Mouse (Mus musculus) heart, postnatal 36 days (tissue): ENCODE results near the gene Fam25c. TPM values are rescaled to one million over a fixed set of nuclear protein-coding genes. Genes with fewer than 3 reads are reported as not detected.
"Not testable (repeated sequence)": the region's sequence is repeated elsewhere in the genome, so short reads cannot be mapped to it uniquely, and the experiment has no call there.

ENCODE experiments used
- DNase-seq, 2 experiments: peaks; one replicate each; pipeline ENCODE4 v3.0.0; 2021 to 2022
- intact Hi-C: fragments of 180-260 bp; cut with DNase I; formaldehyde crosslinking; loops from one replicate; pipeline ENCODE4 v1.15.1; 2025
- total RNA-seq, 2 experiments: library from RNA; stranded (reverse); gene quantifications; 2 replicates each; pipeline ENCODE4 v1.2.3; 2021

Fam25c gene
- total RNA-seq, 2 experiments from 2014 or later, result not detected

DNA sequence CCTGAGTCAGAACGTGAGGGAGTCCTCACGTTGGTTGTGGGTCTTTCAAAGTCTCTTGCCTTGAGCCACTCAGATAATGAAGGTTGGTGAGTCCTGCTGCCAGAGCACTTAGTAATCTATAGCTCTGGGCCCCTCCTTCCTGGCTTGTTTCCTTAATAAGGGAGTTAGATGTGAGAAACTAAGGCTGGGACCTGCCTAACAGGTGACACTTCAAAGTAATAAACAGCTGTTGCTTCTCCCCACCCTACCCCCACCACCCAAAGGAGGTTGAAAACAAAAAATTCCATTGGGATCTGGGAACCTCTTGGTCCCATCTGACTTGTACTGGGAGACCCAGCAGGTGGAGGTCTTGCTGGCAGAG is 9.9 kb upstream of the Fam25c start:
- no peak for DNase-seq
- intact Hi-C loops, result no loop called here

DNA sequence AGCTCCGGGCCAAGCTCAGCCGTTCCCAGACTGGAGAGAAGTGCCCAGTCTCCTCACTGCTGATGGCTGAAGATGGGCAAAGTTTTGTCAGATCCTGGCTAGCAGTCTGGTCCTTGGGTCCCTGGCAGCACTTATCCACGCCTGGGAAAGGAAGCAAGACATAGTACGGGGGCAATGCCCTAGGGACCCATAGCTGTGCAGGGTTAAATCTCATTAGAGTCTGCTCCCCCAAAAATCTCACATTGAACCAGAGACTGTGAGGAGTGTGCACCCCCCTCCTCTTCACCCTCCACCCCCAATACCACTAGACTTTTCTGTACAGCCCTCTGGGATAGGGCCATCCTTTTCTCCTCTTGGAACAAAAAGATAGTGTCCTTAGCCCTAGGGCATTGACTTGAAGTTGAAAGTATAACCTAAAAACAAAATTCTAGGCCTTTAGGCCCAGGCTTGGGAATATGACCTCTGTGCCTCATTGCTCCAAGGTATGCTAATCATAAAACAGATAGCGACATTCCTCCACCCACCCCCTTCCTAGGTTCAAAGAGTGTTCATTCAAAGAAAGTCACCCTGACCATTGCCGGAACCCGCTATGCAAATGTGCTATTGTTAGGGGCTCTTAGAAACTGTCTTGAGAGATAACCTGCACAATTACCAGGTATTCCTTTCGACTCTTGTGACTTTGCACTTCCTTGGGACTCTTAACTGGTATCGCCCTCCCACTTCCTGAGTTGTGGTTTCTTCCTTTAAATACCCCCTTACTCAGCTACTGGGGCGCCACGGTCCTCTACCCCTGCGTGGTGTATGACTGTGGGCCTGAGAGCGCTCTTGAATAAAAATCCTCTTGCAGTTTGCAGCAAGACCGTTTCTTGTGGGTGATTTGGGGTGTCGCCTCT is 9.3 kb upstream of the Fam25c start:
- DNase-seq, intact Hi-C loops: not testable (repeated sequence)

DNA sequence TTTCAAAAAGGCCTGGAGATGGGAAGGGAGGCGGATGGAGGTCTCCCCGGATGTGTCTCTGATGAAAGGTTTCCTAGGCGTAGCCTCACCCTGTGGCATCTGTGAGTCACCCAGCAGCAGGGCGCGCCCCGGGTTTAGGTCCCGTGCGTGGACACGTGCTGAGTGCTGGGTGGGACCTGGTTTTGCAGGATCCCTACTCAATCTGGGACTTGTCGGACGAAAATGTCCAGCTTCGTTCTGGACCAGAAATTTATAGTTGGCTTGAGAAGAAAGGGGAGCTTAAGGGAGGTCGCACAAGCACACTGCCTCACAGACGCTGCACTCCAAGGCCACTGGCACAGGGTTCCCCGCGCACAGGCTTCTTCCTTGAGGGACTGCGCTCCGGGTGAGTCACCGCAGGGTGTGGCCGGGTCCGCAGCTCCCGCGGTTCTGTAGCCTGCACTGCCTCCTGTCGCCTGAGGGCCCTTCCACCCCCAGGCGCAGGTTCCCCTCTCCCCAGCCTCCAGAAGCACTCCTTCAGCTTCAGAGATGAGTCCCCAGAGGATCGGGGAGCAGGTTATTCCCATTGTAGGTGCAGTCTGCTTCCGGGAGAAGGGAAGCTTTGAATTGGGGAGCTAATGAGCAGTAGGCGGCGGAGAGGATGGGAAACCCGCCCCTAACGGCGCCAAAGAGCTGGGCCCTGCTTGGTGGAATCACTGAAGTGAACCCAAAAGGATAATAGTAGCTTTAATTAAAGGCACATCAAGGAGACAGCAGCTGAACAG is 8.4 kb upstream of the Fam25c start:
- intact Hi-C loops, result loop anchor here (1.0 to 2.0 kb wide), 3 partner anchors 53 to 283 kb away; partner anchors contain the start of genes Glud1 and Shld2
- peak; percentile 75 to 84 for DNase-seq

DNA sequence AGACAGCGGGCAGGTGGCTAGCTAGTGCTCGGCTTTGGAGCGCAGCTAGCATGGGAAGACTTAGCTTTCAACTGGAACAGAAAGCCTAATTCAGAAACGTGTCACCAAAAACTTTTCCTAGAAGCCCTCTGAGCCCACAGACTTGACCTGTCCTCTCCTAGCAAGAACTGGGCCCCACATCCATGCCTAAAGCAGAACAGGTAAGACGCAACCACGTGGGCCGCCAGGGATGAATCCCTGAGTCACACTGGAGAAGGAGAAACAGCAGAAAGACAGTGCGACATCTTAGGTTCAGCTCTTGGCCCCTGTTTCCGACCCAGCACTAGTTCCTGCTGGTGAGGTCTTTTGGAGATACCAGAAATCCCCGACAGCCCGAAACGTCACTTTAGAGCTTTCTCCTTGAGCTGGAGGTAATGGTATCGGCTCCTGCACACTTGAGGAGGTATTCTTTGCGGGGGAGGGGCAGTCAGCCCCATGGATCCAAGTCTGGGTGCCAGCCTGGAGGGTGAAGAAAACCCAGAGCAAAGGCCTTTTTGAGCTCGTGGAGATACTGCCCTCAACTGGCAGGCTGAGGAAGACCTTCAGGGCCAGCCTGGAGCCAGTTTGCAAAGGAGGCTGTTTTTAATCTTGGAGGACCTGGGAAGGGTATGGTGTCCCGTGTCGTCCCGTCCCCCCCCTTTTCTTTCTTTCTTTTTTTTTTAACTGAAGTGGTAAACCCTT is 7.7 kb upstream of the Fam25c start:
- intact Hi-C loops, result loop anchor here (1.0 to 2.0 kb wide), 3 partner anchors 52 to 282 kb away; partner anchors contain the start of genes Glud1 and Shld2
- peak; percentile 71 to 76 for DNase-seq

DNA sequence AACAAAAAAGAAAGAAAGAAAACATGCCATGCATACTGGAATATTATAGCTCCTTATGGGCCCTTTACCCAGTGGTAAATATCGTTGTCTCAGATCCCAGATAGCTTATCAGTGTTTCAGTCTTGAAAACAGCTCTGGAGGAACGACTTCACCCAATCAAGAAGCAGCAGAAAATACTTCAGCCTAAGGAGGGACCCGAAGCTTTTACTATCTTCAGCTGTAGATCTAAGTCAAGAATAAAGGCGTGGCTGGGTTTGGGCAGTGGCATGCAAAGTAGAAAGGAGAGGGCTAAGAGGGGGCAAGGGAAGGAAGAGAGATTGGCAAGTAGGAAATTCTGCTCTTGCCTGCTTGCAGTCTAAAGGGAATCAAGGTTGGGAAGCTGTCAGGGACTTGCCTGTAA is 6.9 kb upstream of the Fam25c start:
- intact Hi-C loops, result loop anchor here (2.0 kb wide), 2 partner anchors 51 to 281 kb away; partner anchors contain the start of genes Glud1 and Shld2

DNA sequence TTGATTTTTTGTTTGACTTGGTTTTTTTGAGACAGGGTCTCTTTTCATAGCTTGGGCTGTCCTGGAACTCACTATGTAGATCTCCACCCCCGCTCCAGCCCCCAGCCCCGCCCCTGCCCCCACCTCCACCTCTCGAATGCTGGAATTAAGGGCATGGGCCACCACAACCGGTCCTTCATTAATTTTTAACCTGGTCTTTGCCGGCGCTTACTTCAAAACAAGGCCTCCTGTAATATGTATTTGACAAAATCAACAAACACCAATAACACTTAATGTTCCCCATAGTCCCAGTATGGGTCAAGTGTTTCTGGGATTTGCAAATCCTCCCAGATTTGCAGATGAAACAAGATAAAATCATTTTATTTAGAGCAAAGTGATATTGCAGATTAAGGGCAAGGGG is 5.0 kb upstream of the Fam25c start:
- DNase-seq, result no peak
- intact Hi-C loops, result no loop called here

More for the DNA sequence above, 6.9 kb upstream of the Fam25c start:
- no peak for DNase-seq

DNA sequence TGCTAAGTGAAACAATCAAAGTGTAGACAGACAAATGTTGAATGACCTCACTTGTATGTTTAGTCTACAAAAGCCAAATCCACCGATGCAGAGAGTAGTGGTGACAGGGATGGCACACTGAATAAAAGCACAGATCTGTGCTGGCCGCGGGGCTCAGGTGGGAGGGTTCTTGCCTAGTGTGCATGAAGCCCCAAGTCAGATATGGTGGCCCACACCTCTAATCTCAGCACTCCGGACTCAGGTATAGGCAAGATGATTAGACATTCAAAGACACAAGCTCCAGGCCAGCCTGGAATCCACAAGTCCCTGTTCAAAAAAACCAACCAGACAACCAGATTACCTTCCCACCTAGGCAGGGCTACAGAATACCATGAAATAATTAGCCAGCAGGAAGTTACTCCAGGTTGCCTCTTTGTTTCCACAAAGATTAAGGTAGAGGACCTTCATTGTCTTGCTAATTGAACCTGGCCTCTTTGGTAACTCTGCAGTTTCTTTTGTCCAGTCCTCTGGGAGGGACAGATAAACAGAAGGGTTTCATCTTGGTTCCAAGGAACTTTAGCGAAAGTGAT is 4.5 kb upstream of the Fam25c start:
- DNase-seq, result no peak
- intact Hi-C loops, result no loop called here

DNA sequence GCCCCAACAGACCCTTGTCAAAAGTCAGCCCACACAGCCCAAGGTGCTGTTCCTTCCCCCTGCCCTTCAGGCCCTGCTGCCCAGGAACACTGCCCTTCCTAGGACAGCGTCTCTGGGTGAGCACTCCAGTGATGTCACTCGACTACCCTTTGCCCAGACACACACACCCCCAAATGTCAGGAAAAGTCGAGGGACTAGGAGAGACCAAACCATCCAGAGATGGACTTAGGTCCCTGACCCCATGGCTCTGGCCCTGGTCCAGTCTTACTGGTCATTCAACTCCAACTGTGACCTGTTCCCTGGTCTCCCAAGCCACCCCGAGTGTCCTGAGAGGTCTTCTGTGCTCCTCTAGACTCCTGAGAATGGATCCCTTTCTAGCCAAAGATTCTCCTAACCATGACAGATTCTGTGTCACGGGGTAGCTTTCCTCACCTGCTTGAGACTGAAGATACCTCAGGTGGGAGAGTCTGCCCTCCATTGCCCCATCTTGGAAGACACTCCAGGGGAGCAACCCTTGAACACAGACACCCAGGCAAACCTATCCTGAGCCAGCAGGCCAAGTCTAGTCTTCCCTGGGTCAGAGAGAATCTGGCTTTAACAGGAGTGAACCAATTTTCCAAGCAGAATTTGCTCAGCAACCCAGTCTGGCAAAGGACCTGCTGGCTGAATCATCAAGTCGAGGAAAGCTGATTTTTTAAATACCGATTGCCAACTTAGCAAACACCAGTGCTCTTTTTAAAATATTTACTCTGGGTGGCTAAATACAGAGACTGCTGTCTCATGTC is 2.6 kb upstream of the Fam25c start:
- intact Hi-C loops, result no loop called here
- no peak for DNase-seq

DNA sequence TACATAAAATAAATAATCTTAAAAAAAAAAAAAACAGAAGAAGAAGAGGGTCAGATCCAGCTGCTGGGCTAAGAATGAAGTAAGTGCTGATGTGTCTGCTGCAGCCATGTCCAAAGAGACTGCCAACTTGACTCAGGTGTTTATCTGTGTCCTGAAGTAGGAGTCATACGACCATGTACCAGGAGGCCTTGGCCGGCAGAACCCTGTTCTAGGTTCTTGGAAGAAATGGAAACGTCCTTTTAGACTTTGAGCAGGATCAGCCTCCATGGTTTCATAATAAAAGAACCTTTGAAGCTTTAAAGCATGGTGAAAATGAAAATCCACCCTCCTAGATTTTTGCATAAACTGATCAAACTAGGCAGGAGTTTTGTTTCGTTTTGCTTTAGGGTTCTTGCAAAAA is 777 bp downstream of the Fam25c start:
- DNase-seq, result no peak
- intact Hi-C loops, result no loop called here

DNA sequence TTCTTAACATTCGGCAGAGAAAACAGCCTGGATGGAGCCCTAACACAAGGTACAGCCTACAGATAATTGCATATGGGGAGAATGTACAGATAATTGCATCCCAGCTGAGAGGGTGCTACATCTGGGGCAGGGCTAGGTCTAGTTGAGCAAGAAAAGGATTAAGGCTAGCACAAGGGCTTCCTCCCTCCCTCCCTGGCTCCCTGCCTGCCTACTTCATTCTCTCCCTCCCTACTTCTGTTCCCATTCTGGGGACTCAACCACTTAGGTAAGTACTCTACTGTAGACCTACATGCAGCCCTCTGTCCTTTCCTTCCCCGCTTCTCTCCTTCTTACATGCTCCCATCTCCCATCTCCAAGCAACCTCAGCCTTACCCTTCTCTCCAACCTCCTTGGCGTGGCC is 1.9 kb downstream of the Fam25c start:
- intact Hi-C loops, result no loop called here
- no peak for DNase-seq

DNA sequence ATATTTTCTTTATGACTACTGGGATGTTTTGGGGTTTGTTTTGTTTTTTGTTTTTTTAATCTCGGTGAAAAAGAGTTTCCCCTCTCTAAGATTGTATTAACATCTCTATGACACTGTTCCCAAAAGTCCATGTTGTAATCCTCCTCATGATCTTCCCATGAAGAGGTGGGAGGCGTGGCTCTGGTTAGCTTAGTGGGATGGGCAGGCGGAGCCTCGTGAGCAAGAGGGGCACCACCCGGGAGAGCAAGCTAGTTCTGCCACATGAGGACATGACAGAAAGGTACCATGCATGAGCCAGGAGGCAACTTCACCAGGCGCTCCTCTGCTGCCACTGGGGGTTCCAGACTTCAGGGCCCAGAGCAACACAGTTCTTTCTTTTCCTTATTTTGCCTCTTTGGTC is 2.7 kb downstream of the Fam25c start:
- intact Hi-C loops, result no loop called here

DNA sequence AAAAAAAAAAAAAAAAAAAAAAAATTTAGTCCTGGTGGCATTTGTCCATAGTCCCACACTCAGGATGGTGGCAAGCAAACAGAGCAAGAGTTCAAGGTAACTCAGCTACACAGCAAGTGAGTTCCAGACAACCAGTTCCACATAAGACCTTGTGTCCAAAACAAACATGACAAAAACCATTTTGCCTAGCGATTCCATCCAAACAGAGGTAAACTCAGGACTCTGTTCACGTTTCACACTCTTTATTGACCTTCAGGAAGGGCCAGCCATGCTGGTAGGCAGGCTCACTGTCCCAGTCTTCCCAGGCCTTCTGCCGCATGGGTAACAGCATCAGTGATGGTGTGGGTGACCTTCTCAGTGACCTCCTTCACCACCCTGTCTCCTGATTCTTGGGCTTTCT is 3.6 kb downstream of the Fam25c start:
- no peak for DNase-seq
- intact Hi-C loops, result no loop called here

More for the DNA sequence above, 2.7 kb downstream of the Fam25c start:
- DNase-seq, result no peak

DNA sequence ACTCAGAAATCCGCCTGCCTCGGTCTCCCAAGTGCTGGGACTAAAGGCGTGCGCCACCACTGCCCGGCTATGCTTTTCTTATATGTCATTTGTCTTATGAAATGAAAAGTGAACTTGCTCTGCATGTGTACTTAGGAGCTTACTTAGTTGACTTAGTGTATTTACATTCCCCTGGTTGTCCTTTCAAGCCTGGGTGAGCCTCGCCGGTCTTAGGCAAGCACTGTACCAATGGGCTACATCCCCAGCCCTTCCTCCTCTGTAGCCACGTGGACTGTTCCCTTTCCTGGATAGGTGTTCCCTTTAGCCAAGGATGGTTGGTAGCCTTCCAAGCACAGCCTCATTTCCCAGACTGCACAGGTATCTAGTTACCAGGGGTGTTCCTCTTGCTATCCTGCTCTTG is 6.2 kb downstream of the Fam25c start:
- intact Hi-C loops, result no loop called here
- DNase-seq, result no peak

DNA sequence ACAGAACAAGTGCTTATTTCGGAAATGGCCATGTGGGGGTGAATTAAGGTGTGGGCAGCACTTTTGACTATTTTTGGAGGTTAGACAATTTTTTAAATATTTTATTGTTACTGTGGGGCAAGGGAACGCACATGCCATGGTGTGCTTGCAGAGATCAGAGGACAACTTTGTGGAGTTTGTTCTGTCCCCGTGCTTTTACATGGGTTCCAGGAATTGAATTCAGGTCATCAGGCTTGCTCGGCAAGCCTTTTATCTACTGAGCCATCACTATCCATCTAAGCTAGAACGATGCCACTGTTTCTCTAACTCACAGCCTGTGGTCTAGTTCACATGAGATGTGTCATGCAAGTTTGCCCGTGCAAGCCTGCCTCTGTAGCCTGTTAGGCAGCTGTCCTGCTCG is 6.9 kb downstream of the Fam25c start:
- intact Hi-C loops, result no loop called here
- DNase-seq, result no peak

DNA sequence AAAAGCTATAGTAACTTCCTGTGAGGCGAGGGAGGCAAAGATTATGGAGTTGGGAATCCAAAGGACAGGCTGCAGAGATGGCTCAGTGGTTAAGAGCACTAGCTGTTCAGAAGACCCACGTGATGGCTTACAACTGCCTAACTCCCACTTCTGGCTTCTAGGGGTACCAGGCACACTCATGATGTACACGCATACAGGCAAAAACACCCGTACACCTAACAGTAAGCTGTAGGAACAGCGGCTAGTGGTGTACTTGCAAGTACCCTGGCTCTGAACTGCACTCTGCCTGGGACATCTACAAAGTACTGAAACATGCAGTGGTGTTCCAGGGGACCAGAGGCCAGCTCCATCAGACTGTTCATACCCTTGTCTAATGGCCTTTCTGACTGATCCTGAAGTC is 8.1 kb downstream of the Fam25c start:
- intact Hi-C loops, result no loop called here
- DNase-seq, result no peak

DNA sequence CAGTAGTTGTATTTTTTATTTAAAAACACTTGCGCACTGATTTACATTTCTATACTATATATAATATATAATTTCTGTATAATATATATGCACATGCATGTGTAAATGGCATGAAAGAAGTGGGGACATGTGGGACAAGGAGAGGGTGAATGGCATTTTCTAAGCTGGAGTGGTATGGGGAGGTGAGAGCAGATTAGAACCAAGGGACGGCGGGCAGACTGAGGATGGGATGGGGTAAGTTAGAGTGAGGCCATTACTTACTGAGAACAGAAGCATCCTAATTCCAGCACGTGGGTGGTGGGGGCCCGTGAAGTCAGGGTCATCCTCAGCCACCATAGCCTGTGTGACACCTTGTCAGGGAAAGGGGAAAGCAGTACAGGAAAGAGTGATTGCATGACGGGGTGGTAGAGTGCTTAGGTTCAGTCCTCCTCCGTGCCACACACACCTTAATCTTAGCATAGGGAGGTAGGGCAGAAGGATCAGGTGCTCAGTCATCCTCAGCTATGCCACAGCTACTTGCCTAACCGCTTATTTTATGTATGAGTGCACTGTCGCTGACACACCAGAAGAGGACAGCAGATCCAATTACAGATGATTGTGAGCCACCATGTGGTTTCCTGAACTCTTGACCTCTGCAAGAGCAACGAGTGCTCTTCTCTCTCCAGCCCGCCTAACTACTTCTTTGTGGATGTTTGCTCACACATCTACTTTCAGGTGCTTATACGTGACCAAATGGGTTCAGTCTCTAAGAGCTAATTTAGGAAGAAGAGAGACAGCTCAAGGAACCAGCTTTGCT is 9.3 kb downstream of the Fam25c start:
- intact Hi-C loops, result no loop called here
- DNase-seq, result no peak

DNA sequence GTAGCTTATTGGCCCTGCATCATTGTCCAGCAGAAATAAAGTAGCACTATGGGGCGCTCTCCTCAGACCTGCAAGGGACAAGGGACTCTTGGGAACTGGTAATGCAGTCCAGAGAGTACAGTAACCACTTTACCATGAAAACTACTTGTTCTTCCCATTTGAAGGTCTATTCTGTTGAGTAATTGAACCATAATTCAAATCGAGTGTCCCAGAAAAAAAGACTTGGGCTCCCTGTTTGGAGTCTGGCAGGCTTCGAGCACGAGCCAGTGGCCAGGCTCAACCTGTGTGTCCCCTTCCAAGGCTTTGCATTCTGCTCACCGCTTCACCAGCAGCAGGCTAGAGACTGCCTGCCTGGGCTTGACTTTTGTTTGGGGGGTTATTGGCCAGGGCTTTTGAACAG is 10.9 kb downstream of the Fam25c start:
- no peak for DNase-seq
- intact Hi-C loops, result no loop called here

DNA sequence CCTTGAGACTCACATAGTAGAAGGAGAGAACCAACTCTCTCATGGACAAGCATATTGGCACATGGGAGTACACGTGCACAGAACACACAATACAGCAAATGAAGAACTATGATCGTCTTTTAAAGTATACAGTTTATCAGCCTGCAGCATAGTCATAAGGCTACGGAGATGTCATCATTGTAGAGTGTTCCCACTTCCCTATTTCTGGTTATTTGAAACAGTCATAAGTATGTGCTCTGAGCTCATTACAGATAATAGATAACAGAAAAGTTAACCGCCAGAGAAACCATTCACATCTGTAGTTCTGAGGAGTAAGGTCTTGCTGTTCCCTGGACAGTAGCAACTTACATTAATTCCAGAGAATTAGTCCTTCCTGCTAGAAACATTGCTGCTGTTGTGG is 12.2 kb downstream of the Fam25c start:
- DNase-seq, result no peak
- intact Hi-C loops, result no loop called here

DNA sequence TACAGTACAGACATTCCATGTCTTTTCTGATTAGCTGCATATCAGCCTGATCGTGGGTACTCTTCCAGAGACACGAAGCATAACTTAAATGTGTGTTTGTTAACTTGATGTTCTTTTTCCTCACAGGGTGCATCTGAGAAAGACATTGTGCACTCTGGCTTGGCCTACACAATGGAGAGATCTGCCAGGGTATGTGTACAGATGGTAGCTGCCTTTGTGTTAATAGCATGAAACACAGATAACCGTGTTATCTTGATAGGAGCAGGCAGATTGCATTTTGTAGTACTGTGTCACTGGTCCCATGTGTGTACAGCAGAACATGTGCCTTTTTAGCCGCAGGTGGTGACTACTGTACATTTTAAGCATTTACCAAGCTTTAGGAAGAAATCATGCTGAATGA is 13.2 kb downstream of the Fam25c start:
- intact Hi-C loops, result no loop called here
- DNase-seq, result no peak
